Comparison of ENCODE assay signal across 8 mouse cellular contexts in the genomic region with DNA sequence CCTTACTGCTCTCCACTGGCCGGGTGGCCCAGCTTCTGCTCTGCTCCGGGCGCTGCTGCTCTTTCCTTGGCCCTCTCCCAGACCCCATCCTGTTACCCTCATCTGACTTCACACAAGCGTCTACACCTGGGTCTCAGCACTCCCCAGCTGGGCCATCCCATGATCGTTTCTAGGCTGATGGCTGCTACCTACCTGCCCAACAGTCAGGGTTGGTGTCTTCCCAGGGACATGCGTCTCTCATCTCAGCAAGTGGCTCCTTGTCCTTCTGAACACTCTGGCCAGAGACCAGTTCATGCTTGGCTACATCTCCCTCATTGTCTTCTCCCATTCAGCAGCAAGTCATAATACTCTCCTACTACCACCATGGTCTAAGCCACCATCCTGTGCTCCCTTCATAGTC. TPM values are rescaled to one million over a fixed set of nuclear protein-coding genes. Genes with fewer than 3 reads are reported as not detected.
DNase-seq lines count a peak whose midpoint lies in the region; ATAC-seq lines count a peak whose summit lies in the region.

No protein-coding gene starts in this region.

- H3K4me1 ChIP-seq in kidney, embryonic 14.5 days (ENCODE audit: control insufficient read depth, insufficient read depth, low read length): 0 out of 2 replicates have a peak, but pooled peaks cover 5% of the 10 kb centered on the region
- H3K4me1 ChIP-seq in hindbrain, embryonic 15.5 days (replicated peaks): peaks cover 19% of the 10 kb centered on the region
- H3K4me1 ChIP-seq in midbrain, embryonic 15.5 days: peaks cover 14% of the 10 kb centered on the region

- peaks cover 14% of the 10 kb centered on the region for H3K36me3 ChIP-seq in kidney, embryonic 14.5 days (ENCODE audit: control insufficient read depth, insufficient read depth, low read length)
- peaks cover 16% of the 10 kb centered on the region; the same call in 1 of the 2 replicates for H3K36me3 ChIP-seq in hindbrain, embryonic 15.5 days
- H3K36me3 ChIP-seq in midbrain, embryonic 15.5 days (replicated peaks): peaks cover 12% of the 10 kb centered on the region; the same call in 1 of the 2 replicates

- H3K4me2 ChIP-seq in kidney, embryonic 14.5 days (replicated peaks; ENCODE audit: low read depth, low read length): peak overlapping the region; percentile 84
- H3K4me2 ChIP-seq in hindbrain, embryonic 15.5 days: peak overlapping the region; percentile 88
- peak overlapping the region; percentile 80 for H3K4me2 ChIP-seq in midbrain, embryonic 15.5 days

- peak overlapping the region; percentile 75; the same call in 1 of the 2 replicates for H3K9ac ChIP-seq in kidney, embryonic 14.5 days (ENCODE audit: low read depth, low read length)
- H3K9ac ChIP-seq in hindbrain, embryonic 15.5 days: peak overlapping the region; percentile 89
- peak overlapping the region; percentile 85 for H3K9ac ChIP-seq in midbrain, embryonic 15.5 days

- ATAC-seq in kidney, embryonic 14.5 days (ENCODE audit: low FRiP score, low TSS enrichment): no peak
- ATAC-seq in hindbrain, embryonic 15.5 days (ENCODE audit: low FRiP score, low read depth): no peak
- ATAC-seq in midbrain, embryonic 15.5 days (replicated peaks): no peak

- no peaks in the 10 kb centered on the region for H3K9me3 ChIP-seq in kidney, embryonic 14.5 days (ENCODE audit: control insufficient read depth, low read length)
- H3K9me3 ChIP-seq in hindbrain, embryonic 15.5 days: no peaks in the 10 kb centered on the region
- H3K9me3 ChIP-seq in midbrain, embryonic 15.5 days: no peaks in the 10 kb centered on the region

- WGBS in kidney, embryonic 14.5 days: 91% methylated on average over 6 of the region's 6 CpGs
- 92% methylated on average over 6 of the region's 6 CpGs for WGBS in hindbrain, embryonic 15.5 days
- 96% methylated on average over 6 of the region's 6 CpGs for WGBS in midbrain, embryonic 15.5 days

- H3K27ac ChIP-seq in kidney, embryonic 14.5 days (ENCODE audit: low read depth, low read length): no peak overlapping the region
- H3K27ac ChIP-seq in hindbrain, embryonic 15.5 days (replicated peaks): peak overlapping the region; percentile 99
- H3K27ac ChIP-seq in midbrain, embryonic 15.5 days: peak overlapping the region; percentile 99

- intact Hi-C loops in left cerebral cortex, postnatal 25 days (cut with DNase I): loop anchor here (5.0 kb wide), 1 partner anchor 193 kb away; a partner anchor contains a TSS

- no peak overlapping the region for H3K4me3 ChIP-seq in kidney, embryonic 14.5 days (ENCODE audit: low read length)
- H3K4me3 ChIP-seq in hindbrain, embryonic 15.5 days: peak overlapping the region; percentile 74
- peak overlapping the region; percentile 68 for H3K4me3 ChIP-seq in midbrain, embryonic 15.5 days

- no peaks in the 10 kb centered on the region for H3K27me3 ChIP-seq in kidney, embryonic 14.5 days (ENCODE audit: control insufficient read depth, insufficient read depth, low read length)
- H3K27me3 ChIP-seq in hindbrain, embryonic 15.5 days: no peaks in the 10 kb centered on the region
- no peaks in the 10 kb centered on the region for H3K27me3 ChIP-seq in midbrain, embryonic 15.5 days (replicated peaks)

- no peak for DNase-seq in kidney, postnatal 10 days
- peak; percentile 52 to 64 for DNase-seq in cerebellum, postnatal 14 days
- DNase-seq in left cerebral cortex, postnatal 25 days (ENCODE audit: low spot score in 2 of 2): no peak
- no peak for DNase-seq in adrenal gland, postnatal 36 days
- no peak for DNase-seq in thymus, postnatal 36 days

RNA-seq across cellular contexts. Expression of a gene that starts 1.1 kb away (rescaled TPM):
- polyA plus RNA-seq in kidney, embryonic 14.5 days (2014; fragmentation: Nextera tagmentation; extraction: Ambion mirVana): 0.15 TPM in 1 of 2 replicates, not detected in the other
- polyA plus RNA-seq in hindbrain, embryonic 15.5 days (2015; fragmentation: Nextera tagmentation; extraction: Ambion mirVana): not detected in 2 replicates
- polyA plus RNA-seq in midbrain, embryonic 15.5 days (2015; fragmentation: Nextera tagmentation; extraction: Ambion mirVana): 0.20 TPM in 1 of 2 replicates, not detected in the other
- under 1 TPM in 1 of 2 experiments, not detected in 1; 0.71 TPM for total RNA-seq in left cerebral cortex, postnatal 25 days (2021)
- 1 to 10 TPM; 1.2 to 2.0 TPM for total RNA-seq in adrenal gland, postnatal 36 days (2021)

RNA-seq across cellular contexts. Expression of a gene that starts 1.6 kb away (rescaled TPM):
- polyA plus RNA-seq in kidney, embryonic 14.5 days (2014; fragmentation: Nextera tagmentation; extraction: Ambion mirVana): 82.6 and 98.8 TPM in 2 replicates
- 141 and 147 TPM in 2 replicates for polyA plus RNA-seq in hindbrain, embryonic 15.5 days (2015; fragmentation: Nextera tagmentation; extraction: Ambion mirVana)
- 146 and 150 TPM in 2 replicates for polyA plus RNA-seq in midbrain, embryonic 15.5 days (2015; fragmentation: Nextera tagmentation; extraction: Ambion mirVana)
- total RNA-seq in left cerebral cortex, postnatal 25 days (2021): 10 to 100 TPM; 71.5 to 76.8 TPM
- 10 to 100 TPM; 80.5 to 81.7 TPM for total RNA-seq in adrenal gland, postnatal 36 days (2021)

RNA-seq across cellular contexts. Expression of a gene that starts 11.6 kb away (rescaled TPM):
- polyA plus RNA-seq in kidney, embryonic 14.5 days (2014; fragmentation: Nextera tagmentation; extraction: Ambion mirVana): 29.6 and 37.0 TPM in 2 replicates
- 61.7 and 65.4 TPM in 2 replicates for polyA plus RNA-seq in hindbrain, embryonic 15.5 days (2015; fragmentation: Nextera tagmentation; extraction: Ambion mirVana)
- 59.1 and 65.6 TPM in 2 replicates for polyA plus RNA-seq in midbrain, embryonic 15.5 days (2015; fragmentation: Nextera tagmentation; extraction: Ambion mirVana)
- total RNA-seq in left cerebral cortex, postnatal 25 days (2021): 10 to 100 TPM; 36.2 to 43.6 TPM
- total RNA-seq in adrenal gland, postnatal 36 days (2021): 10 to 100 TPM; 29.0 to 29.2 TPM

RNA-seq across cellular contexts. Expression of a gene that starts 21.3 kb away (rescaled TPM):
- 56.1 and 64.4 TPM in 2 replicates for polyA plus RNA-seq in kidney, embryonic 14.5 days (2014; fragmentation: Nextera tagmentation; extraction: Ambion mirVana)
- polyA plus RNA-seq in hindbrain, embryonic 15.5 days (2015; fragmentation: Nextera tagmentation; extraction: Ambion mirVana): 50.2 and 57.5 TPM in 2 replicates
- polyA plus RNA-seq in midbrain, embryonic 15.5 days (2015; fragmentation: Nextera tagmentation; extraction: Ambion mirVana): 48.3 and 51.2 TPM in 2 replicates
- total RNA-seq in left cerebral cortex, postnatal 25 days (2021): 10 to 100 TPM; 23.7 to 25.0 TPM
- 10 to 100 TPM; 15.4 to 17.7 TPM for total RNA-seq in adrenal gland, postnatal 36 days (2021)

RNA-seq across cellular contexts. Expression of a gene that starts 34.1 kb away (rescaled TPM):
- polyA plus RNA-seq in kidney, embryonic 14.5 days (2014; fragmentation: Nextera tagmentation; extraction: Ambion mirVana): 0.44 and 0.60 TPM in 2 replicates
- polyA plus RNA-seq in hindbrain, embryonic 15.5 days (2015; fragmentation: Nextera tagmentation; extraction: Ambion mirVana): 0.54 and 0.60 TPM in 2 replicates
- 0.41 and 0.53 TPM in 2 replicates for polyA plus RNA-seq in midbrain, embryonic 15.5 days (2015; fragmentation: Nextera tagmentation; extraction: Ambion mirVana)
- under 1 TPM in 1 of 2 experiments, not detected in 1; 0.21 TPM for total RNA-seq in left cerebral cortex, postnatal 25 days (2021)
- under 1 TPM in 1 of 2 experiments, not detected in 1; 0.10 TPM for total RNA-seq in adrenal gland, postnatal 36 days (2021)

Comparison
In these comparisons a context has a peak if more than half of its experiments do, and no peak if none do; other contexts are left out.
1. DNase-seq: peak in cerebellum, postnatal 14 days (2 of 2); none in kidney, postnatal 10 days (single experiment), left cerebral cortex, postnatal 25 days (0 of 2), adrenal gland, postnatal 36 days (0 of 2) and thymus, postnatal 36 days (0 of 2).
2. Peak in every context shown above with its lines, with median percentiles within 50 percentile points of each other: H3K4me2 ChIP-seq and H3K9ac ChIP-seq.